Mouse (Mus musculus): ENCODE measurements around the gene Mgea5. TPM values are rescaled to one million over a fixed set of nuclear protein-coding genes. Genes with fewer than 3 reads are reported as not detected.

Mgea5 gene
- polyA plus RNA-seq, 1 experiment, result 27.1 TPM

DNA sequence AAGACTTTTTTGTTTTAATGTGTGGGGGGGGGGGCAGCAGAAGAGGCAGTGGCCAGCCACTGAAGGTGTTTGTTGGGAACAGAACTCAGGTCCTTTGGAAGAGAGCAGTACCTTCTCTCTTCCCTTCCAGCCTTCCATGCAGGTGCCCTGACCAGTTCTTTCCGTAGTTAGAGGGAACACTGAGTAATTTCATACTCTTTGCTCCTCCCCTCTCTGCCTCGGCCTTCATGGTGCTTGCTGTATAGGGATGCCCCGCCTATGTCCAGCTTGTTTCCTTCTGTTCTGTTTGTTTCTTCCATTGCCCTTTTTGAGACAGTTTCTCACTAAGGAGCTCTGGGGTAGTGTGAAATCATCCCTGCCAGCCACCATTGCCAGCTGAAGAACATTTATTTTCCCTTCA lies 1.8 kb upstream of the Mgea5 start:
- Histone ChIP-seq H3K36me3 (ENCODE audit: control insufficient read depth, insufficient read depth) (peaks cover 8% of the 10 kb centered on the region), H3K4me3 (no peak overlapping the region), H3K27me3 (ENCODE audit: control insufficient read depth, insufficient read depth, insufficient read length) (no peaks in the 10 kb centered on the region), H3ac (ENCODE audit: control insufficient read depth, insufficient read length) (no peak overlapping the region), H3K4me2 (ENCODE audit: low read depth) (no peak overlapping the region), H3K79me2 (ENCODE audit: control insufficient read depth, insufficient read depth) (peaks cover 25% of the 10 kb centered on the region)
- TF ChIP-seq TCF3 (IDR thresholded peaks at IDR 0.05; ENCODE audit: insufficient read length, low read depth) (no peak), POLR2A (IDR thresholded peaks at IDR 0.05; ENCODE audit: insufficient read length, low read depth) (no peak), MYOD1 (IDR thresholded peaks at IDR 0.05; ENCODE audit: control insufficient read depth in 1 of 3, insufficient read length in 2 of 3, low read depth in 2 of 3) (no peak), POLR2AphosphoS2 (IDR thresholded peaks at IDR 0.05; ENCODE audit: insufficient read length, low read depth) (no peak)

DNA sequence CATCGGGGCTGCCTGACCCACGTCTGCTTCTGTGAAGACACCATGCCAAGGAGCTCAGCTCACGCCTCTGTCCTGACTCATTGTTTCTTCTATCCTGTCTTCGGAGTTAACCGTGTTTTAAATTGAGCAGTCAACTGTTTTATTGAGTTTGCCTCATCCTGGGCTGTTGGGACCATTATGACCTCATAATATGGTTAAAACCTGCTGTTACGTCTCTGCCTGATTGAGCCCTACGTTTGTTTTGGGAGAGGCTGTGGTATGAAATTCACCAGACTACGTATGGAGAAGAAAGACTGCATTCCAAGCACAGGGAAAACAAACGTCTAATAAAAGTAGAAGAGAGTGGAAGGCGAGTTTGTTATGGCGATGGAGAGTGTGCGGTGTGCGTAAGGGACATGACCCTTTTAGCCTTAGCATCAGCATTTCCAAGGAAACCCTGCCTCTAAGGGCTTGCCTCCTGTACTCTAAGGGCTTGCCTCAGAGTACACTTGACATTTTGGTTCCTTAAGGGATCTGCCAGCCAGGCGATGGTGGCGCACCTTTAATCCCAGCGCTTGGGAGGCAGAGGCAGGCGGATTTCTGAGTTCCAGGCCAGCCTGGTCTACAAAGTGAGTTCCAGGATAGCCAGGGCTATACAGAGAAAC lies 418 bp upstream of the Mgea5 start:
- Histone ChIP-seq H3K79me2 (ENCODE audit: control insufficient read depth, insufficient read depth) (peaks cover 39% of the 10 kb centered on the region), H3ac (ENCODE audit: control insufficient read depth, insufficient read length) (no peak overlapping the region), H3K4me2 (ENCODE audit: low read depth) (peak overlapping the region; percentile 82), H3K4me3 (peak overlapping the region; percentile 85), H3K36me3 (ENCODE audit: control insufficient read depth, insufficient read depth) (peaks cover 8% of the 10 kb centered on the region), H3K27me3 (ENCODE audit: control insufficient read depth, insufficient read depth, insufficient read length) (no peaks in the 10 kb centered on the region)
- TF ChIP-seq REST (IDR thresholded peaks at IDR 0.05; ENCODE audit: insufficient read depth, insufficient read length) (no peak), MYOG (IDR thresholded peaks at IDR 0.05; ENCODE audit: control insufficient read depth in 1 of 3, insufficient read depth in 1 of 3, insufficient read length in 2 of 3, low read depth in 2 of 3) (no peak), E2F4 (IDR thresholded peaks at IDR 0.05; ENCODE audit: insufficient read depth) (no peak), POLR2A (IDR thresholded peaks at IDR 0.05; ENCODE audit: insufficient read length, low read depth) (peak; percentile 66)

DNA sequence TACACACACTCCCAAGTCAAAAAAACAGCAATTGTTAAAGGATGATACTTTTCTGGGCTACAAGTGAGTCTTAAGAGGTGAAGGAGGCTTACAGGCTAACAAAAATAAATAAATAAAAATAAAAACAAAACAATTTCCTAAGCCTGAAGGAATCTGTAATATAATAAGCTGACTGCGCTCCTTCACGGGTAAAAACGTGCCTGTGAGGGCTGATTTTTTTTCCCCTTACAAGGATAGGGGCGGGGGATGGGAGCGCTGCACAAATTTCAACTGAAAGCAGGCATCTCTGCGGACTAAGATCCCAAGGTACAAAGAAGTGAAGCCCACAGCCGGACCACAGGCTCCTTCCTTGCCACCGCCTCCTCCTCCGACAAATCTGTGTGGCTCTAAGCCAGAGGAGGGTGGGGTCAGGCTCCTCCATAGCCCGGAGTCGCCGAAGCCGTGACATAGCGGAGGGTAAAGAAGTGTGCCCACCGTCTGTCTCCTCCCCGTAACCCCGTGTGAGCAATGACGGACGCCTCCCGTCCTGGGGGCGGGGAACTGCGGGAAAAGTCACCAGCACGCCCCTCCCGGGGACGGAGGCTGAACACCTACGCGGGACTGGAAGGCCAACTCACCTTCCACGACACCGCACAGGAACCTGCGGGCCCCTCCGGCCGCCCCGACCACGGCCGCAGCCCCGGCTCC lies 1.2 kb downstream of the Mgea5 start:
- Histone ChIP-seq H3K4me3 (peak overlapping the region; percentile 85), H3K27me3 (ENCODE audit: control insufficient read depth, insufficient read depth, insufficient read length) (no peaks in the 10 kb centered on the region), H3K36me3 (ENCODE audit: control insufficient read depth, insufficient read depth) (peaks cover 18% of the 10 kb centered on the region), H3K4me2 (ENCODE audit: low read depth) (peak overlapping the region; percentile 88), H3ac (ENCODE audit: control insufficient read depth, insufficient read length) (peak overlapping the region; percentile 60), H3K79me2 (ENCODE audit: control insufficient read depth, insufficient read depth) (peaks cover 55% of the 10 kb centered on the region)
- TF ChIP-seq POLR2A (IDR thresholded peaks at IDR 0.05; ENCODE audit: insufficient read length, low read depth) (peak; percentile 47), MAX (IDR thresholded peaks at IDR 0.05; ENCODE audit: low read depth) (no peak), MYOD1 (IDR thresholded peaks at IDR 0.05; ENCODE audit: control insufficient read depth in 1 of 3, insufficient read length in 2 of 3, low read depth in 2 of 3) (no peak), E2F4 (IDR thresholded peaks at IDR 0.05; ENCODE audit: insufficient read depth) (no peak), USF1 (IDR thresholded peaks at IDR 0.05; ENCODE audit: low read depth) (no peak), REST (IDR thresholded peaks at IDR 0.05; ENCODE audit: insufficient read depth, insufficient read length) (no peak), POLR2AphosphoS2 (IDR thresholded peaks at IDR 0.05; ENCODE audit: insufficient read length, low read depth) (peak; percentile 26), TCF12 (IDR thresholded peaks at IDR 0.05; ENCODE audit: insufficient read depth, poor library complexity, severe bottlenecking) (no peak), CEBPB (IDR thresholded peaks at IDR 0.05; ENCODE audit: insufficient read depth, poor library complexity, severe bottlenecking) (no peak), SRF (IDR thresholded peaks at IDR 0.05; ENCODE audit: control insufficient read depth, insufficient read length, low read depth) (no peak)

DNA sequence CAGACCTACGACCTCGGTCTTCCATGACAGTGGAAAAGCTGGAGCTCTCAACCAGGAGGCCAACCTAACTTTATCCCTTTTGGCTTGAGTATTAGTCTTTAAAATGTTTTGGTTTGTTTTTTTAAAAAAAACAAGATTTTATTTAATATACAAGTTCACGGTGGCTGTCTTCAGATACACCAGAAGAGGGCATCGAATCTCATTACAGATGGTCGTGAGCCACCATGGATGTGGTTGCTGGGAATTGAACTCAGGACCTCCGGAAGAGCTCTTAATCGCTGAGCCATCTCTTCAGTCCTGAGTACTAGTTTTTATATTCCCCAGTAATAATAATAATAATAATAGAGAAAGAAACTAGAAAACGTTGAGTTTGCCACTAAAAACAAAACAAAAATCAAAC lies 2.0 kb downstream of the Mgea5 start:
- Histone ChIP-seq H3K27me3 (ENCODE audit: control insufficient read depth, insufficient read depth, insufficient read length) (no peaks in the 10 kb centered on the region), H3K79me2 (ENCODE audit: control insufficient read depth, insufficient read depth) (peaks cover 59% of the 10 kb centered on the region)

More for the DNA sequence above, 2.0 kb downstream of the Mgea5 start:
- TF ChIP-seq TCF3 (IDR thresholded peaks at IDR 0.05; ENCODE audit: insufficient read length, low read depth) (no peak), MYOD1 (IDR thresholded peaks at IDR 0.05; ENCODE audit: control insufficient read depth in 1 of 3, insufficient read length in 2 of 3, low read depth in 2 of 3) (no peak), TCF12 (IDR thresholded peaks at IDR 0.05; ENCODE audit: insufficient read depth, poor library complexity, severe bottlenecking) (no peak), MYOG (IDR thresholded peaks at IDR 0.05; ENCODE audit: control insufficient read depth in 1 of 3, insufficient read depth in 1 of 3, insufficient read length in 2 of 3, low read depth in 2 of 3) (no peak), CEBPB (IDR thresholded peaks at IDR 0.05; ENCODE audit: insufficient read depth, poor library complexity, severe bottlenecking) (no peak), POLR2AphosphoS2 (IDR thresholded peaks at IDR 0.05; ENCODE audit: insufficient read length, low read depth) (no peak), USF1 (IDR thresholded peaks at IDR 0.05; ENCODE audit: low read depth) (no peak), POLR2A (IDR thresholded peaks at IDR 0.05; ENCODE audit: insufficient read length, low read depth) (no peak), REST (IDR thresholded peaks at IDR 0.05; ENCODE audit: insufficient read depth, insufficient read length) (no peak), SRF (IDR thresholded peaks at IDR 0.05; ENCODE audit: control insufficient read depth, insufficient read length, low read depth) (no peak), E2F4 (IDR thresholded peaks at IDR 0.05; ENCODE audit: insufficient read depth) (no peak), MAX (IDR thresholded peaks at IDR 0.05; ENCODE audit: low read depth) (no peak)
- Histone ChIP-seq H3K36me3 (ENCODE audit: control insufficient read depth, insufficient read depth) (peaks cover 21% of the 10 kb centered on the region), H3K4me2 (ENCODE audit: low read depth) (peak overlapping the region; percentile 88), H3K4me3 (peak overlapping the region; percentile 85), H3ac (ENCODE audit: control insufficient read depth, insufficient read length) (no peak overlapping the region)
